Mouse (Mus musculus) frontal cortex, adult 2 months (tissue): ENCODE measurements at regions not wholly inside any gene's neighbourhood (a gene's known extent, or its start where the extent isn't known, plus 50 kb on each side); places are given as distances from the start of the nearest gene placed in this dataset.

Experiments used
- DNase-seq, 2 experiments: peaks; one replicate each; pipeline ENCODE4 v3.0.0; 2022; ENCODE audit warnings: low spot score in 1 of 2; ENCODE audit errors: extremely low spot score in 1 of 2

DNA sequence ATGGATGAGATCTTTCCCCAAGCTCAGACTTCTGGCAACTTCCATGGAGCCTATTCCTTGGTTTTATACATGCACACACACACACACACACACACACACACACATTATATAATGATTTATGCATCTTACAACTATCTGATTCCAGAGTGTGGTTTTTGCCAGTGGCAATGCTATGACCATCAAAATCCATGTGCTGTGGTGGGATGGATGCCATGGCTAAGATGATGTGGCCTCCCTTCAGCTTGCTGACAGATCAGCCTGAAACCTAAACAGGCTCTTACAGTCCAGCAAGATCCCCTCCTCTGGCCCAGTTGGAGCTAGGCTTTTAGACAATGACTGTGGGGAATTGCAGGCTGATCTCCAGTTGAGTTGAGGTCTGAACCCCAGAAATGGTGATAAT, 187.1 kb downstream of the Xxylt1 start:
- no peak for DNase-seq

DNA sequence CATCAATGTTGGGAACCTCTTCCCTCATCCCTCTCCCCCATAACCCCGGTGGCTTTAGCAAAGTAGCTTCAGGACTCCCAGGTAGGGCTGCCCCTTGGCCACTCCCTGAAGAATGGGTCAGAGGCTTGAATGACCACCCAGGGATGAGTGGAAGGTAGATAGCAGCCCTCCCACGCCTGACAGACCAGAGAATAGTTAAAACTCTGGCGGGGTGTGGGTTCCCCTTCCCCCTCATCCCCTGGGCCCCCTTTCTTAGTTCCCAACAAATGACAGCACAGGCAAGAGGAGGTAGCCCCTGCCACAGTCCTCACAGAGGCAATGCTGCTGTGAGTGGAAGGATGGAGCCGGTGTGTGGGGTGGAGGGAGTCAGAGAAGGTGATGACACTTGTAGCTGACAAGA, 186.2 kb downstream of the Xxylt1 start:
- DNase-seq = no peak

DNA sequence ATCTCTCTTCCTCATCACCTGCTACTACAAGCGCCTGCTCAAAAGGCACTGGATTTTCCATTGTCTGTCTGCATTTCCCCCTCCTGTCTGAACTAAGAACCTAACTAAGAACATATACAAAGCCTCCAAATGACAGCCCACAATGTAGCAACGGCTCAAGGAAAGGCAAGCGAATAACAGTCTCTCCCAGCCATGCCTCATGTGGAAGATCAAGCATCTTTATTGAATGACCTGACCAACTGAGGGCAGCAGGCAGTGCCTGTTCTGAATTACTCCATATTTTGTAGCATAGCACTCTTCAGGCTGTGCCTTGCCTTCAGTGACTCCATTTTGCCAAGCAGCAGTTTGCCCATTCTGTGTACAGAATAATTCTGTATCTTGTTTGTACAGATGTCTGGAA, 183.9 kb downstream of the Xxylt1 start:
- no peak for DNase-seq

DNA sequence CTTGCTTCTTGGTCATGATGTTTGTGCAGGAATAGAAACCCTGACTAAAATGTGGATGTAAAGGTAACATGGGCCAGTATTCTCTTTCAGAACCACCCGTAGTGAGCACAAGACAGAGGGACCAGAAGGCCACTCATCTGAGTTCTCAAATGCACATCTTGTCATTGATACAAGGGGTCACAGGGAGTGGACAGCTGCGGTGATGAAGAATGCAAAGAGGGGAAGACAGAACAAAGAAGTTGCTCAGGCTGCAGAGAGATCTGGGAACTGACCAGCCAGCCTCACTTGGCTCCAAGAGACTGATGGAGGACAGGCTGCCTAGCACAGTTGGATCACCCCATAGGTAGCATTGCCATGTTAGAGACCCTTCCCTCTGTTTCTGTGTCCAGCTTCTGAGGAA, 181.1 kb downstream of the Xxylt1 start:
- no peak for DNase-seq

DNA sequence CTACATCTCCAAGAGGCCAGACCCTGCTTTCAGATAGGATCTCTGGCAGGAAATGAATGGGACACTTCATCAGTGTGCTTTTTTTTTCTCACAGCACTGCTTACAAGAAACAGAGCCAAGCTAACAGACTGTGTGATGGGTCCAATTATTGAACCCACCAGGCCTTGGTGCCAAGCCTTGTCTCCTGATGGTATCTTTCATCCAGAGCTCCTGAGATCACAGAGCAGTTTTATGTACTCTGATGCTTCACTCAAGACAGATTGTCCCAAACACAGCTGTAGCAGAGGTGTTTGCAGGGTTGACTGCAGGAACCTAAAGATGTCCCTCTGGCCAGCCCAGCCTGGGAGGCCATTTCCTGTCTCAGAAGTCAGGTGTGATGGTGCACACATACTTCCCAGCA, 179.9 kb downstream of the Xxylt1 start:
- no peak for DNase-seq
